Mouse (Mus musculus) neural tube, embryonic 11.5 days (tissue): ENCODE data around the gene Patj. TPM values are rescaled to one million over a fixed set of nuclear protein-coding genes. Genes with fewer than 3 reads are reported as not detected.
"Not testable (repeated sequence)": the region's sequence is repeated elsewhere in the genome, so short reads cannot be mapped to it uniquely, and the experiment has no call there.

Experiments used
- ATAC-seq: fragments of 200-750 bp; cut with Nextera tagmentation; 2 replicates; pipeline ENCODE4 v1.8.0; 2017; ENCODE audit warnings: moderate number of reproducible peaks, mild to moderate bottlenecking, moderate TSS enrichment, moderate library complexity; ENCODE audit not compliant: insufficient read depth, low FRiP score, low TSS enrichment
- DNase-seq: peaks from one replicate; pipeline ENCODE4 v3.0.0-alpha.2; 2015; ENCODE audit warnings: low spot score
- H3K27ac ChIP-seq: fragments of 300-500 bp; sonication (generic); 2 replicates; pipeline ENCODE4 v1.5.1; 2014; ENCODE audit warnings: low read depth, mild to moderate bottlenecking, low read length
- H3K27me3 ChIP-seq: fragments of 300-500 bp; sonication (generic); 2 replicates; pipeline ENCODE4 v1.6.1; 2014; ENCODE audit warnings: mild to moderate bottlenecking, low read length, mixed read lengths; ENCODE audit not compliant: control insufficient read depth, insufficient read depth
- H3K36me3 ChIP-seq: fragments of 300-500 bp; sonication (generic); 2 replicates; pipeline ENCODE4 v1.6.1; 2014; ENCODE audit warnings: mild to moderate bottlenecking, low read length, moderate library complexity, mixed read lengths; ENCODE audit not compliant: control insufficient read depth, insufficient read depth
- H3K4me1 ChIP-seq: fragments of 300-500 bp; sonication (generic); 2 replicates; pipeline ENCODE4 v1.6.1; 2014; ENCODE audit warnings: low read length, mixed read lengths; ENCODE audit not compliant: control insufficient read depth, insufficient read depth
- H3K4me2 ChIP-seq: fragments of 300-500 bp; sonication (generic); 2 replicates; pipeline ENCODE4 v1.6.1; 2014; ENCODE audit warnings: low read depth, mild to moderate bottlenecking, moderate library complexity
- H3K4me3 ChIP-seq: fragments of 300-500 bp; sonication (generic); 2 replicates; pipeline ENCODE4 v1.5.1; 2014; ENCODE audit warnings: low read depth, low read length
- H3K9ac ChIP-seq: fragments of 300-500 bp; sonication (generic); 2 replicates; pipeline ENCODE4 v1.6.1; 2014; ENCODE audit warnings: mild to moderate bottlenecking, low read length
- H3K9me3 ChIP-seq: fragments of 300-500 bp; sonication (generic); 2 replicates; pipeline ENCODE4 v1.6.1; 2016; ENCODE audit warnings: low read length; ENCODE audit not compliant: control insufficient read depth
- WGBS: fragments of 180-500 bp; shearing (Covaris S2); extraction: QIAGEN DNeasy Blood & Tissue Kit; methylation state at CpG from one replicate; pipeline ENCODE4 v1.1.7; 2014; 5-methylcytosine and 5-hydroxymethylcytosine counted together
- polyA plus RNA-seq: library from polyadenylated mRNA; unstranded; fragments of >200 nt; fragmentation: Nextera tagmentation; extraction: Ambion mirVana; gene quantifications from 2 replicates; pipeline ENCODE4 v1.2.1, GENCODE M21; 2014

Patj gene
- polyA plus RNA-seq, 1 experiment from 2014 or later = 7.2 TPM

- no peaks in the 10 kb centered on the region for H3K9me3 ChIP-seq
- no peak overlapping the region for H3K9ac ChIP-seq
- no peak overlapping the region for H3K4me3 ChIP-seq
- 90% methylated on average over 10 of the region's 10 CpGs for WGBS
- DNase-seq (no peak), ATAC-seq (no peak)
- H3K36me3 ChIP-seq = no peaks in the 10 kb centered on the region
- H3K27ac ChIP-seq = no peak overlapping the region
- no peaks in the 10 kb centered on the region for H3K4me1 ChIP-seq
- no peak overlapping the region for H3K4me2 ChIP-seq
- no peaks in the 10 kb centered on the region for H3K27me3 ChIP-seq
Observed at GRCm38 (mm10) chr4:98718547-98718917, 322.9 kb downstream of the Patj start.

GRCm38 (mm10) chr4:98722454-98722853 is 326.9 kb downstream of the Patj start:
- H3K4me1 ChIP-seq = no peaks in the 10 kb centered on the region
- peaks cover 15% of the 10 kb centered on the region for H3K27me3 ChIP-seq
- ATAC-seq (no peak), DNase-seq (peak; percentile 84)
- H3K9ac ChIP-seq = no peak overlapping the region
- H3K4me2 ChIP-seq = no peak overlapping the region
- no peak overlapping the region for H3K27ac ChIP-seq
- no peaks in the 10 kb centered on the region for H3K9me3 ChIP-seq
- 10% methylated on average over 8 of the region's 8 CpGs for WGBS
- H3K4me3 ChIP-seq = no peak overlapping the region
- no peaks in the 10 kb centered on the region for H3K36me3 ChIP-seq

DNA sequence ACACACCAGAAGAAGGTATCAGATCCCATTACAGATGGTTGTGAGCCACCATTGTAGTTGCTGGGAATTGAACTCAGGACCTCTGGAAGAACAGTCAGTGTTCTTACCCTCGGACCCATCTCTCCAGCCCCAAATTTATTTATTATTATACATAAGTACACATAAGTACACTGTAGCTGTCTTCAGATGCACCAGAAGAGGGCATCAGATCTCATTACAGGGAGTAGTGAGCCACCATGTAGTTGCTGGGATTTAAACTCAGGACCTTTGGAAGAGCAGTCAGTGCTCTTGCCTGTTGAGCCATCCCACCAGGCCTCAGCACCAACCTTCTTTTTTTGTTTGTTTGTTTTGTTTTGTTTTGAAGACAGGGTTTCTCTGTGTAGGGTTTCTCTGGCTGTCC is 329.1 kb downstream of the Patj start:
- H3K4me1 ChIP-seq, H3K27ac ChIP-seq, H3K4me2 ChIP-seq, H3K9me3 ChIP-seq, H3K36me3 ChIP-seq, DNase-seq, H3K9ac ChIP-seq, ATAC-seq, H3K4me3 ChIP-seq: not testable (repeated sequence)
- WGBS = 88% methylated on average over 1 of the region's 1 CpGs
- H3K27me3 ChIP-seq = peaks cover 31% of the 10 kb centered on the region

DNA sequence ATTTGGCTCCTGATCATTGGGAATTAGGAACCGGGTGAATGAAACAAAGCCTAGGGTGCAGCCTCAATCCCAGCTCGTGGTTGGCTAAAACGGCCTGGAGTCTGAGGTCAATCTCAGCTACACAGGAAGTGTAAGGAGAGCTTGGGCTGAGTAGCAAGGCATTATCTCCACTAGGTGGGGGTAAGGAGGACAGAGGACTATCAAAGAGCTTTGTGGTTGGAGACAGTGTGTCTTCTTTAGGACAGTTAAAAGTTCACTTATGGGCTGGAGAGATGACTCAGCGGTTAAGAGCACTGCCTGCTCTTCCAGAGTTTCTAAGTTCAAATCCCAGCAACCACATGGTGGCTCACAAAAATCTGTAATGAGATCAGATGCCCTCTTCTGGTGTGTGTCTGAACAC is 329.9 kb downstream of the Patj start:
- H3K4me3 ChIP-seq = no peak overlapping the region
- DNase-seq (no peak), ATAC-seq (no peak)
- WGBS = 39% methylated on average over 4 of the region's 4 CpGs
- no peaks in the 10 kb centered on the region for H3K9me3 ChIP-seq
- H3K27ac ChIP-seq = no peak overlapping the region
- no peaks in the 10 kb centered on the region for H3K36me3 ChIP-seq
- no peak overlapping the region for H3K9ac ChIP-seq
- H3K4me1 ChIP-seq = peaks cover 6% of the 10 kb centered on the region; the same call in 1 of the 2 replicates
- H3K27me3 ChIP-seq = peaks cover 31% of the 10 kb centered on the region
- H3K4me2 ChIP-seq = no peak overlapping the region

GRCm38 (mm10) chr4:98726590-98727237 is 331.1 kb downstream of the Patj start, which contains the start of gene L1td1:
L1td1 (plus strand) TSS chr4:98726734.
- ATAC-seq (no peak), DNase-seq (peak; percentile 34)
- no peaks in the 10 kb centered on the region for H3K9me3 ChIP-seq
- peak within 1 kb of the TSS; percentile 28 for H3K4me3 ChIP-seq
- peaks cover 6% of the 10 kb centered on the region; the same call in 1 of the 2 replicates for H3K4me1 ChIP-seq
- peak within 1 kb of the TSS; percentile 62 for H3K4me2 ChIP-seq
- H3K27me3 ChIP-seq = peaks cover 31% of the 10 kb centered on the region
- 2% methylated on average over 29 of the region's 29 CpGs for WGBS
- H3K27ac ChIP-seq = no peak within 1 kb of the TSS
- H3K9ac ChIP-seq = peak within 1 kb of the TSS; percentile 7
- H3K36me3 ChIP-seq = no peaks in the 10 kb centered on the region

DNA sequence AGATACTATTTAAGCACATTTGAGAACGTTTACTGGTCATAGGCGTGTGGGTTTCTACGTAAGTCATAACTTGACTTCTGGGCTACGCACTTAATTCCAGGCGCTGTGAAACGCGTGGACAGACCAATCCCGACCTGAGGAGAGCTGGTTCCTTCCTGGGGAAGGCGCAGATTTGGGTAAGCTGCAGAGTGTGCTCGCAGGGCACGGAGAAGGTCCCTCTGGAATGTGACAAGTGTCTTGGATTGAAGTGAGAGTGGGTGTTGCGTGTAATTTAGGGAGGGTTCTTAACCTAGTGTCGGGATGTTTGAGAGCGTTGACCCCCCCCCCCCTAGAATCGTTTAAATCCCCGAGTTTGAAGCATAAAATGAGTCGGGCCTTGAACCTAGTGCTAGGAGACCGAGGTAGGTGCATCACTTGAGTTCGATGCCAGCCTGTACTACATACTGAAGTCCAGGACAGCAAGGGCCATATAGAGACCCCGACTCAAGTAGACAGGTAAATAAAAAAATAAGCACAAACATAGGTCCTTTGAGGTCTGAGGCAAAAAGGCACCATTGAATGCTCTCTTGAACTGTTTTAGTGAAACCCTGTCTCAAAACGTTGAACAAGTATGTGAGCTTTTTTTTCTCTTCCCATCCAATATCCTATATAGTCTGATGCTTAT is 331.8 kb downstream of the Patj start:
- ATAC-seq (no peak), DNase-seq (no peak)
- Histone ChIP-seq H3K9me3 (no peaks in the 10 kb centered on the region), H3K27me3 (peaks cover 31% of the 10 kb centered on the region), H3K4me1 (peaks cover 6% of the 10 kb centered on the region; the same call in 1 of the 2 replicates), H3K9ac (no peak overlapping the region), H3K36me3 (no peaks in the 10 kb centered on the region), H3K4me2 (peak overlapping the region; percentile 62), H3K4me3 (no peak overlapping the region; the same call in 1 of the 2 replicates), H3K27ac (no peak overlapping the region)
- 3% methylated on average over 21 of the region's 21 CpGs for WGBS

DNA sequence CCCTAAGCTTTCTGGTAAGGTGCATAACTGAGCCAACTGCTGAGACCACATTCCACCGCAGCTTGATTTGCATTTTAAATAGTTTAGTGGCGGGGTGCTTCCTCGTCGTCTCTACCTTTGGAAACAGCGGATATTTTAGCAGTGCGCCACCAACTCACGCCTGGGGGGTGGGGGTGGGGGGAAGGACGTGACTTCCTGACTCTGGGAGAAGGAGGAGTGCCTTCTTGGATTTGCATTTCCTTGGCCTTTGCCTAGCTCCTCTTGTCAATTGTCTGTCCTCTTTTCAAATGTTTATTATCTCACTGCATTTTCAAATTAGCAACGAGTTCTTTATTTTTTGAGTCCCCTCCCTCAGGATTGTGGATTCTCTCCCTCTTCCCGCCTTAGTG is 332.4 kb downstream of the Patj start:
- Histone ChIP-seq H3K9ac (no peak overlapping the region), H3K4me3 (no peak overlapping the region), H3K4me2 (0 out of 2 replicates have a peak overlapping the region, but pooled peaks have one; percentile 8), H3K9me3 (no peaks in the 10 kb centered on the region), H3K27me3 (peaks cover 31% of the 10 kb centered on the region), H3K36me3 (no peaks in the 10 kb centered on the region), H3K4me1 (peaks cover 6% of the 10 kb centered on the region; the same call in 1 of the 2 replicates), H3K27ac (no peak overlapping the region)
- ATAC-seq (no peak), DNase-seq (no peak)
- 2% methylated on average over 10 of the region's 10 CpGs for WGBS

GRCm38 (mm10) chr4:98728716-98729115 is 333.1 kb downstream of the Patj start:
- Histone ChIP-seq H3K9ac (no peak overlapping the region), H3K36me3 (no peaks in the 10 kb centered on the region), H3K27ac (no peak overlapping the region), H3K4me2 (no peak overlapping the region), H3K27me3 (peaks cover 31% of the 10 kb centered on the region), H3K4me3 (no peak overlapping the region), H3K9me3 (no peaks in the 10 kb centered on the region), H3K4me1 (peaks cover 6% of the 10 kb centered on the region; the same call in 1 of the 2 replicates)
- WGBS = 62% methylated on average over 7 of the region's 7 CpGs
- no peak for DNase-seq
- ATAC-seq = no peak

GRCm38 (mm10) chr4:98733660-98734059 is 338.1 kb downstream of the Patj start:
- Histone ChIP-seq H3K27ac (no peak overlapping the region), H3K4me3 (no peak overlapping the region), H3K27me3 (peaks cover 5% of the 10 kb centered on the region), H3K36me3 (no peaks in the 10 kb centered on the region), H3K9me3 (no peaks in the 10 kb centered on the region), H3K4me1 (no peaks in the 10 kb centered on the region), H3K4me2 (no peak overlapping the region), H3K9ac (no peak overlapping the region)
- 94% methylated on average over 16 of the region's 16 CpGs for WGBS
- ATAC-seq (no peak), DNase-seq (no peak)
